Mouse (Mus musculus) kidney, embryonic 15.5 days (tissue): ENCODE measurements around the gene Unc5a. TPM values are rescaled to one million over a fixed set of nuclear protein-coding genes. Genes with fewer than 3 reads are reported as not detected.
A peak's percentile ranks its signal among the peaks of the same experiment; 100 is the strongest.

Experiments
- ATAC-seq: fragments of 200-750 bp; cut with Nextera tagmentation; replicated peaks from 2 replicates; pipeline ENCODE4 v1.8.0; 2017; ENCODE audit warnings: moderate TSS enrichment; ENCODE audit not compliant: low FRiP score
- H3K27ac ChIP-seq: fragments of 300-500 bp; sonication (generic); 2 replicates; pipeline ENCODE4 v1.5.1; 2015; ENCODE audit warnings: mild to moderate bottlenecking, inconsistent platforms
- H3K27me3 ChIP-seq: fragments of 300-500 bp; sonication (generic); 2 replicates; pipeline ENCODE4 v1.6.1; 2015; ENCODE audit warnings: inconsistent platforms
- H3K36me3 ChIP-seq: fragments of 300-500 bp; sonication (generic); 2 replicates; pipeline ENCODE4 v1.6.1; 2015; ENCODE audit warnings: inconsistent platforms
- H3K4me1 ChIP-seq: fragments of 300-500 bp; sonication (generic); 2 replicates; pipeline ENCODE4 v1.6.1; 2015; ENCODE audit warnings: inconsistent platforms
- H3K4me2 ChIP-seq: fragments of 300-500 bp; sonication (generic); 2 replicates; pipeline ENCODE4 v1.6.1; 2015; ENCODE audit warnings: moderate library complexity, mild to moderate bottlenecking, inconsistent platforms
- H3K4me3 ChIP-seq: fragments of 300-500 bp; sonication (generic); replicated peaks from 2 replicates; pipeline ENCODE4 v1.5.1; 2015; ENCODE audit warnings: mild to moderate bottlenecking, inconsistent platforms
- H3K9ac ChIP-seq: fragments of 300-500 bp; sonication (generic); 2 replicates; pipeline ENCODE4 v1.6.1; 2015; ENCODE audit warnings: mild to moderate bottlenecking, inconsistent platforms
- H3K9me3 ChIP-seq: fragments of 300-500 bp; sonication (generic); replicated peaks from 2 replicates; pipeline ENCODE4 v1.6.1; 2016; ENCODE audit warnings: inconsistent platforms
- WGBS: fragments of 180-500 bp; shearing (Covaris S2); methylation state at CpG from one replicate; pipeline ENCODE4 v1.1.7; 2015; ENCODE audit warnings: mixed read lengths; 5-methylcytosine and 5-hydroxymethylcytosine counted together
- polyA plus RNA-seq: library from polyadenylated mRNA; unstranded; fragments of >200 nt; fragmentation: Nextera tagmentation; extraction: Ambion mirVana; gene quantifications from 2 replicates; pipeline ENCODE4 v1.2.1, GENCODE M21; 2015

Gene Unc5a
- polyA plus RNA-seq, 1 experiment from 2014 or later, result 2.7 TPM

DNA sequence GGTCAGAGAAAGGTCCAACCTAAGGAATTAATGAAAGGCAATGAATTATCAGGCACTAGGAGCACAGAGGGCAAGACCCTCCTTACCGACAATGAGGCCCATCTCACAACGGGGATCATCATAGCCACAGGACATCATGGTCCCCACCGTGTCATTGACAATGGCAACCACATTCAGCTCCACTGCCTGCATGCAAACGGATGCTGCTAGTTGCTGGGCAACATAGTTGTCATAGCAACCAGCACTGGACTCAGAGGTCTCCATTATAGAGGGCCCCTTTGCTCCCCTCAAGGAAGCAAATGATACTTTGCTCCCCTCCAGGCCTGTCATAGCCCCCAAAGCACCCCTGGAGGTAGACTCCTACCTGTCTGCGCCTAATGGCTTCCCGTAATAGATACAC is 59.4 kb downstream of the Unc5a start:
- Histone ChIP-seq H3K27me3 (peaks cover 22% of the 10 kb centered on the region), H3K4me1 (peaks cover 24% of the 10 kb centered on the region), H3K4me3 (no peak overlapping the region), H3K9me3 (no peaks in the 10 kb centered on the region), H3K36me3 (no peaks in the 10 kb centered on the region), H3K4me2 (no peak overlapping the region), H3K27ac (no peak overlapping the region), H3K9ac (no peak overlapping the region)
- 78% methylated on average over 6 of the region's 6 CpGs for WGBS
- ATAC-seq, result no peak

DNA sequence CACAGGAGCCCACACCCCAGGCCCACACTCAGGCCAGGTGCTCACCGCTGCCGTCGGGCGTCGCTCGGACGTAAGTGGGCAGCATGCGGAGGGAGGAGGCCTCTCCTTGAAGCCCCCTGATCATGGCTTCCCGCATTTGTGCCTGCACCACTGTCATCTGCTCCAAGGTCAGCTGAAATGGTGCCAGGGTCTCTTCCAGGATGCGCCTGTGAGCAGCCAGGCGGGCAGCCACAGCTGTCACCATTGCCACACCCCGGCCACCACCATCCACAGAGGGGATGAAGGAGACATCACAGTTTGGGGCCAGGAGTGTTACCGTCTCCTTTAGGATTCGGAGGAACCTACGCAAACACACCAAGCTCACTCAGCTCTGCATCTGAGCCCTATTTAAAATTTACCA is 61.9 kb downstream of the Unc5a start:
- Histone ChIP-seq H3K4me2 (no peak overlapping the region), H3K36me3 (no peaks in the 10 kb centered on the region), H3K4me3 (no peak overlapping the region), H3K27me3 (peaks cover 24% of the 10 kb centered on the region), H3K27ac (no peak overlapping the region), H3K4me1 (peaks cover 11% of the 10 kb centered on the region), H3K9me3 (no peaks in the 10 kb centered on the region), H3K9ac (no peak overlapping the region)
- 88% methylated on average over 15 of the region's 15 CpGs for WGBS
- no peak for ATAC-seq

GRCm38 (mm10) chr13:55011981-55012478 is 62.8 kb downstream of the Unc5a start:
- H3K4me2 ChIP-seq, result peak overlapping the region; percentile 2; the same call in 1 of the 2 replicates
- no peaks in the 10 kb centered on the region for H3K9me3 ChIP-seq
- no peak for ATAC-seq
- no peaks in the 10 kb centered on the region for H3K36me3 ChIP-seq
- H3K9ac ChIP-seq, result no peak overlapping the region
- no peak overlapping the region for H3K27ac ChIP-seq
- peaks cover 10% of the 10 kb centered on the region for H3K4me1 ChIP-seq
- no peak overlapping the region for H3K4me3 ChIP-seq
- 4% methylated on average over 14 of the region's 14 CpGs for WGBS
- H3K27me3 ChIP-seq, result peaks cover 21% of the 10 kb centered on the region

DNA sequence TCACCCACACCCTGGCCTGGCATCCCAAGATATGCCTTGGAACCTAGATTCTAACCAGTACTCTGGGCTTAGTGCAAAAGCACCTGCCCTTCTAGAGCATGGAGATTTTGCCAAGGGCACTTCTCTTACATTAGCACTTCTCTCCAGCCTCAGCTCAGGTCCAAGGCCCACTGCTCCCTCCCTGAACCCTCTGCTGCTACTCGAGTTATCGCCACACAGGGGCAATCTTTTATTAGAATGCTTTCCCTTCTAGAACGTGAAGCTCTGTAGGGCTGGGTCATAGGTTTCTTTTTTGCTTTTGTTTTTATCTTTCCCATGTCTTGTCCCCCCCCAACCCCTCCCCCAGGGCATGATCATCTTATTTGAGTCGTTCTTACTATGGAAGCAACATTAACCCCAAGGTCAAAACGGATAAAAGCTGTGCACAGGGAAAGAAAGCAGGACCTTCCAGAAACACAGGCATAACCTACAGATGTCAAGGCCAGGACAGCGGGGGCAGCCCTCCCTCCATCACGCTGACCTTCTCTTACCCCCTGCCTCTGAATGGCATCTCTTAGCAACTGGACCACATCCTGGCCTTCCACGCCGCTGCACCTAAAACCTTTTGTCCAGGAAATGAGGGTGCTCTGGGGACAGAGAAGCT is 64.6 kb downstream of the Unc5a start:
- Histone ChIP-seq H3K27ac (no peak overlapping the region), H3K27me3 (peaks cover 17% of the 10 kb centered on the region), H3K36me3 (no peaks in the 10 kb centered on the region), H3K9me3 (no peaks in the 10 kb centered on the region), H3K4me3 (no peak overlapping the region), H3K4me2 (no peak overlapping the region), H3K9ac (no peak overlapping the region), H3K4me1 (peaks cover 10% of the 10 kb centered on the region)
- WGBS, result 21% methylated on average over 9 of the region's 9 CpGs
- ATAC-seq, result no peak

DNA sequence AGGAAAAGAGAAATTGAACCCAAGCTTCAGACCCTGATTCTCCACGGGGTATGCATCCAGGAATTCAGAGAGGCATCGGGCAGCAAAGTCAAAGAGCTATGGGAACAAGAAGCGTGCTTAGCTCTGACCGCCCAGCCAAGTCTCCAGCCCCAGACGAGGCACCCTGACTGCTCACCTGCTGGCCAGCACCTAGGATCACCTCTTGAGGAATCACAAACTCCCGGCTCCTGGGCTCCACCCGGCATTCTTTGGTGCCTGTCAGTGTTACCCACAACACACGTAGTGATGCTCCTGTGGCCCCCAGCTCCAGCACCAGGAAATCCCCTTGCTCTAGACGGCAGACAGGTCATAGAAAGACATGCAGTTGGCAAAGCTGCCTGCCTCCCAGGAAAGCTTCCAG is 65.2 kb downstream of the Unc5a start:
- 57% methylated on average over 9 of the region's 9 CpGs for WGBS
- Histone ChIP-seq H3K27me3 (peaks cover 17% of the 10 kb centered on the region), H3K4me2 (no peak overlapping the region), H3K9me3 (no peaks in the 10 kb centered on the region), H3K4me3 (no peak overlapping the region), H3K36me3 (no peaks in the 10 kb centered on the region), H3K4me1 (peaks cover 10% of the 10 kb centered on the region), H3K9ac (no peak overlapping the region), H3K27ac (no peak overlapping the region)
- no peak for ATAC-seq

- Histone ChIP-seq H3K36me3 (no peaks in the 10 kb centered on the region), H3K27me3 (0 out of 2 replicates have a peak, but pooled peaks cover 4% of the 10 kb centered on the region), H3K9me3 (no peaks in the 10 kb centered on the region), H3K4me3 (no peak overlapping the region), H3K9ac (no peak overlapping the region), H3K4me2 (no peak overlapping the region), H3K4me1 (peaks cover 5% of the 10 kb centered on the region), H3K27ac (no peak overlapping the region)
- 74% methylated on average over 12 of the region's 12 CpGs for WGBS
- ATAC-seq, result no peak
Observed at GRCm38 (mm10) chr13:55017154-55017897, 68.1 kb downstream of the Unc5a start.

DNA sequence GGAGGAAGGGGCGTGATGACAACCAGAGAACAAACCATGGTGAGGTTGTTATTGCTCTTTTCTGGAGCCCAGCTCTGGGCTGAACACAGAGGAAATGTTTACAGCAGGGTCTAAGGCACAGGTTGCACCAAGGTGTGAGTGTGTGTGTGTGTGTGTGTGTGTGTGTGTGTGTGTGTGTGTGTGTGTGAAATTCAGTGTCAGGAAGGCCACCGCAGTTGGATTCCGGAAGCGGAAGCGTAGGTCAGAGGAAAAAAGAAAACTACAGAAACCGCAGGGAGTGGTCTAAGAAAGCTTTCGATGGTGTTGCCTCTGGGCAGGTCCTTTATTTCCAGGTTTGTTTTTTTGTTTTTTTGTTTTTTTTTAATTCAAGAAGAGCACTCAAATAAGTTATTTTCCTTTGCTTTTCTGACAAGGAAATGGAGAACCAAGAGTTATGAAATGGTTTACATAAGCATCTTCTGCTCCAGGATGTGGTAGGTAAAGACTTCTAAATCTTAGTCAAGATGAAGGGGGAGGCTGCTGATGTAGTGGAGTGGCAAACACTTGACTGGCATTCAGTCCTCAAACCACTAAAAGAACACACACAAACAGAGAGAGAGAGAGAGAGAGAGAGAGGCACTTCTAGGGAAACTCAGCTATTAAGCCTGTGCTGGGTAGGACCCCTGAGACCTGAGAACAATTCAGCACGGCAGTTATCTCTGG is 68.8 kb downstream of the Unc5a start:
- H3K4me1 ChIP-seq, result peaks cover 4% of the 10 kb centered on the region
- no peak for ATAC-seq
- no peak overlapping the region for H3K27ac ChIP-seq
- 86% methylated on average over 8 of the region's 8 CpGs for WGBS
- H3K4me3 ChIP-seq, result no peak overlapping the region
- H3K9ac ChIP-seq, result no peak overlapping the region
- H3K9me3 ChIP-seq, result no peaks in the 10 kb centered on the region
- 0 out of 2 replicates have a peak, but pooled peaks cover 4% of the 10 kb centered on the region for H3K27me3 ChIP-seq
- no peak overlapping the region for H3K4me2 ChIP-seq
- H3K36me3 ChIP-seq, result no peaks in the 10 kb centered on the region

DNA sequence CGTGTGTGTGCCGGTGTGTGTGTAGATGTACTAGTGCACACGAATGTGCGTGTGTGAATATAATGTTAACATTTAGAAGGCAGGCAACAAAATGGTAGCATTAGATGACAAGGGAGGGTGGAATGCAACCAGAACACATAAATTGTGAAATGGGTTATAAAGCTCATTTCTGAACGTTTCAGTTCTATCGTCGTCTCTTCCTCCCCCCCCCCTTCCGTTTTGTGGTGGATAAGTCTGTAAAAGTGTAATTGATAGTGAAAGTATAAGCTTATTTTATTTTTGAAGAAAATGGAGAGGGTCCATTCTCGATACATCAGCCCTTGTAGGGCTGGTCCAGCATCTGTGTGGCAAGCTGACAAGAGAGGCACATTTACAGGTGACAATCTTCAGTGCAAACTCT is 69.5 kb downstream of the Unc5a start:
- Histone ChIP-seq H3K4me1 (peaks cover 4% of the 10 kb centered on the region), H3K9ac (no peak overlapping the region), H3K4me2 (no peak overlapping the region), H3K36me3 (no peaks in the 10 kb centered on the region), H3K27me3 (0 out of 2 replicates have a peak, but pooled peaks cover 4% of the 10 kb centered on the region), H3K4me3 (no peak overlapping the region), H3K27ac (no peak overlapping the region), H3K9me3 (no peaks in the 10 kb centered on the region)
- ATAC-seq, result no peak
- 84% methylated on average over 9 of the region's 9 CpGs for WGBS

- WGBS, result 66% methylated on average over 3 of the region's 3 CpGs
- Histone ChIP-seq H3K4me1 (peaks cover 1% of the 10 kb centered on the region), H3K9me3 (no peaks in the 10 kb centered on the region), H3K4me3 (no peak overlapping the region), H3K27ac (no peak overlapping the region), H3K4me2 (no peak overlapping the region), H3K9ac (no peak overlapping the region), H3K27me3 (0 out of 2 replicates have a peak, but pooled peaks cover 4% of the 10 kb centered on the region), H3K36me3 (no peaks in the 10 kb centered on the region)
- no peak for ATAC-seq
Observed at GRCm38 (mm10) chr13:55019181-55019580, 70.0 kb downstream of the Unc5a start.

- no peak for ATAC-seq
- Histone ChIP-seq H3K4me3 (no peak overlapping the region), H3K9ac (no peak overlapping the region), H3K4me2 (no peak overlapping the region), H3K27me3 (0 out of 2 replicates have a peak, but pooled peaks cover under 1% of the 10 kb centered on the region), H3K36me3 (no peaks in the 10 kb centered on the region), H3K4me1 (no peaks in the 10 kb centered on the region), H3K9me3 (no peaks in the 10 kb centered on the region), H3K27ac (no peak overlapping the region)
- 85% methylated on average over 4 of the region's 4 CpGs for WGBS
Observed at GRCm38 (mm10) chr13:55020051-55020450, 70.8 kb downstream of the Unc5a start.

DNA sequence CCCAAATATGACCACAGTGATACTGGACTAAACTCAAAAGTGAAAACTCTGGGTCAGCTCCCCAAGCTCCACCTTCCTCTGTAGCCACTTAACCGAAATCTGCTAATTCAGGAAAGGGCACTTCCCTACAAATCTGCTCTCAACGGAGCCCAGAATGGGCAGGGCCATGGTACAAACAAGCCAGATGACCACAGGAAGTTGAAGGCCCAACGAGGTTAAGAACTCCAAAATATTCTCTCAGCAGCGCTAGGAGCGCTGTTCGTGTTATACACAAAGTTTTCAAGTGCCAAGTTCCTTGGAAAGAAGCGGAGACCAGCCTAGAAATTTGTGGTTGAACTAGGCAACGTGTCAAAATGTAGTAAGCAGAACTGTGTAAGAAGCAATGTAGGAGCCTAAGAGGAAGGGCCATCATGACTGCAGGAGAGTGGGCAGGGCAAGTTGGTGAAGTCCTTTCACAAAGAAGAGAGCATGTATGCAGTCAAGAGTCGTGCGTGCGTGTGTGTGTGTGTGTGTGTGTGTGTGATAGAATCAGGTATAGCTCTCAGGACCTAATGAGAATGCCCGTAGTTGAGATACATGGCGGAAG is 72.1 kb downstream of the Unc5a start, which contains the start of gene Hk3:
Hk3 (minus strand) TSS at position 192 of the 586 bp plus-strand sequence.
- ATAC-seq, result no peak
- 90% methylated on average over 13 of the region's 13 CpGs for WGBS

More for the DNA sequence above, 72.1 kb downstream of the Unc5a start, which contains the start of gene Hk3:
- Histone ChIP-seq H3K4me3 (no peak within 1 kb of the TSS), H3K9me3 (no peaks in the 10 kb centered on the region), H3K27me3 (no peaks in the 10 kb centered on the region), H3K4me2 (no peak within 1 kb of the TSS), H3K9ac (no peak within 1 kb of the TSS), H3K27ac (no peak within 1 kb of the TSS), H3K36me3 (peaks cover 7% of the 10 kb centered on the region; the same call in 1 of the 2 replicates), H3K4me1 (no peaks in the 10 kb centered on the region)
